Mouse (Mus musculus): ENCODE measurements at regions not wholly inside any gene's neighbourhood (a gene's known extent, or its start where the extent isn't known, plus 50 kb on each side); places are given as distances from the start of the nearest gene placed in this dataset.

GRCm38 (mm10) chr8:26868101-26868848 is 108.8 kb upstream of the Zfp703 start:
- no peak for ATAC-seq
- no peak overlapping the region for H3K4me3 ChIP-seq (ENCODE audit: low read depth, low read length)

DNA sequence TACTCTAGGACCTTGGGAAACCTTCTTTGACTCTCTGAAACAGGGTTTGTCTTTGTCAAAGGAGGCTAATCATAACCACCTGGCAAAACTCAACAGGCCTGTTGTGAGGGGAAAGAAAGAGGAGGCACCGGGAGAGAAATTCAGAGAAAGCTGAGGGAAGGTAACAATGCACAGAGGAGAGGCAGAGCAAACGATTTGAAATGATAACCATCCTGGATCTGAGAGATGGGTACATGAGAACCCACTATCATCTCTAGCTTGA is 108.3 kb upstream of the Zfp703 start:
- H3K27me3 ChIP-seq (ENCODE audit: insufficient read depth, low read length), result no peaks in the 10 kb centered on the region
- no peaks in the 10 kb centered on the region; the same call in 1 of the 2 replicates for H3K4me1 ChIP-seq (ENCODE audit: insufficient read depth)
- H3K27ac ChIP-seq (ENCODE audit: low read depth), result no peak overlapping the region
- H3K9me3 ChIP-seq (ENCODE audit: low read length), result peaks cover 9% of the 10 kb centered on the region; the same call in 1 of the 2 replicates
- no peak overlapping the region for H3K4me2 ChIP-seq (ENCODE audit: low read depth, low read length)
- DNase-seq, result no peak
- ATAC-seq, result no peak
- 77% methylated on average over 2 of the region's 2 CpGs for WGBS (ENCODE audit: insufficient replicate concordance)
- no peaks in the 10 kb centered on the region for H3K36me3 ChIP-seq (replicated peaks; ENCODE audit: insufficient read depth, low read length)
- no peak overlapping the region for H3K9ac ChIP-seq (replicated peaks)
- no peak overlapping the region for H3K4me3 ChIP-seq (ENCODE audit: low read depth, low read length)
- no peak for TF ChIP-seq EP300 (IDR thresholded peaks at IDR 0.05; ENCODE audit: low read depth)
- no peak for TF ChIP-seq CTCF (IDR thresholded peaks at IDR 0.05; ENCODE audit: low read depth)

More at GRCm38 (mm10) chr8:26868101-26868848, 108.8 kb upstream of the Zfp703 start:
- no peak for DNase-seq
- H3K27me3 ChIP-seq (ENCODE audit: insufficient read depth, low read length), result no peaks in the 10 kb centered on the region
- H3K4me1 ChIP-seq (ENCODE audit: insufficient read depth), result no peaks in the 10 kb centered on the region; the same call in 1 of the 2 replicates
- peaks cover 9% of the 10 kb centered on the region; the same call in 1 of the 2 replicates for H3K9me3 ChIP-seq (ENCODE audit: low read length)
- no peaks in the 10 kb centered on the region for H3K36me3 ChIP-seq (replicated peaks; ENCODE audit: insufficient read depth, low read length)
- TF ChIP-seq CTCF (IDR thresholded peaks at IDR 0.05; ENCODE audit: low read depth) (no peak), EP300 (IDR thresholded peaks at IDR 0.05; ENCODE audit: low read depth) (no peak)
- no peak overlapping the region for H3K27ac ChIP-seq (ENCODE audit: low read depth)
- H3K4me2 ChIP-seq (ENCODE audit: low read depth, low read length), result no peak overlapping the region
- 69% methylated on average over 6 of the region's 6 CpGs for WGBS (ENCODE audit: insufficient replicate concordance)
- H3K9ac ChIP-seq (replicated peaks), result no peak overlapping the region

- WGBS (ENCODE audit: insufficient replicate concordance), result 73% methylated on average over 7 of the region's 7 CpGs
- TF ChIP-seq EP300 (IDR thresholded peaks at IDR 0.05; ENCODE audit: low read depth) (no peak), CTCF (IDR thresholded peaks at IDR 0.05; ENCODE audit: low read depth) (no peak)
- Histone ChIP-seq H3K4me2 (ENCODE audit: low read depth, low read length) (no peak overlapping the region), H3K9ac (replicated peaks) (no peak overlapping the region), H3K27me3 (ENCODE audit: insufficient read depth, low read length) (no peaks in the 10 kb centered on the region), H3K9me3 (ENCODE audit: low read length) (peaks cover 9% of the 10 kb centered on the region; the same call in 1 of the 2 replicates), H3K4me1 (ENCODE audit: insufficient read depth) (no peaks in the 10 kb centered on the region), H3K4me3 (ENCODE audit: low read depth, low read length) (no peak overlapping the region), H3K27ac (ENCODE audit: low read depth) (no peak overlapping the region), H3K36me3 (replicated peaks; ENCODE audit: insufficient read depth, low read length) (no peaks in the 10 kb centered on the region)
- DNase-seq (no peak), ATAC-seq (no peak)
These were observed 105.3 kb upstream of the Zfp703 start for GRCm38 (mm10) chr8:26871838-26872237.

- ATAC-seq (no peak), DNase-seq (no peak)
- no peak overlapping the region for H3K9ac ChIP-seq (replicated peaks)
- no peaks in the 10 kb centered on the region for H3K27me3 ChIP-seq (ENCODE audit: insufficient read depth, low read length)
- H3K4me3 ChIP-seq (ENCODE audit: low read depth, low read length), result no peak overlapping the region
- peaks cover under 1% of the 10 kb centered on the region; the same call in 1 of the 2 replicates for H3K4me1 ChIP-seq (ENCODE audit: insufficient read depth)
- H3K4me2 ChIP-seq (ENCODE audit: low read depth, low read length), result no peak overlapping the region
- TF ChIP-seq CTCF (IDR thresholded peaks at IDR 0.05; ENCODE audit: low read depth) (no peak), EP300 (IDR thresholded peaks at IDR 0.05; ENCODE audit: low read depth) (no peak)
- no peaks in the 10 kb centered on the region for H3K36me3 ChIP-seq (replicated peaks; ENCODE audit: insufficient read depth, low read length)
- H3K27ac ChIP-seq (ENCODE audit: low read depth), result no peak overlapping the region
- 56% methylated on average over 3 of the region's 3 CpGs for WGBS (ENCODE audit: insufficient replicate concordance)
- peaks cover 9% of the 10 kb centered on the region; the same call in 1 of the 2 replicates for H3K9me3 ChIP-seq (ENCODE audit: low read length)
These were observed 104.7 kb upstream of the Zfp703 start for GRCm38 (mm10) chr8:26872382-26872781.

- Histone ChIP-seq H3K9ac (replicated peaks) (no peak overlapping the region), H3K9me3 (ENCODE audit: low read length) (peaks cover 9% of the 10 kb centered on the region; the same call in 1 of the 2 replicates), H3K27me3 (ENCODE audit: insufficient read depth, low read length) (no peaks in the 10 kb centered on the region), H3K4me1 (ENCODE audit: insufficient read depth) (peaks cover 3% of the 10 kb centered on the region), H3K27ac (ENCODE audit: low read depth) (no peak overlapping the region), H3K36me3 (replicated peaks; ENCODE audit: insufficient read depth, low read length) (no peaks in the 10 kb centered on the region), H3K4me2 (ENCODE audit: low read depth, low read length) (no peak overlapping the region), H3K4me3 (ENCODE audit: low read depth, low read length) (no peak overlapping the region)
- 54% methylated on average over 8 of the region's 8 CpGs for WGBS (ENCODE audit: insufficient replicate concordance)
- no peak for TF ChIP-seq CTCF (IDR thresholded peaks at IDR 0.05; ENCODE audit: low read depth)
- TF ChIP-seq EP300 (IDR thresholded peaks at IDR 0.05; ENCODE audit: low read depth), result no peak
- no peak for ATAC-seq
- DNase-seq, result no peak
These were observed 104.3 kb upstream of the Zfp703 start for GRCm38 (mm10) chr8:26872815-26873214.

DNA sequence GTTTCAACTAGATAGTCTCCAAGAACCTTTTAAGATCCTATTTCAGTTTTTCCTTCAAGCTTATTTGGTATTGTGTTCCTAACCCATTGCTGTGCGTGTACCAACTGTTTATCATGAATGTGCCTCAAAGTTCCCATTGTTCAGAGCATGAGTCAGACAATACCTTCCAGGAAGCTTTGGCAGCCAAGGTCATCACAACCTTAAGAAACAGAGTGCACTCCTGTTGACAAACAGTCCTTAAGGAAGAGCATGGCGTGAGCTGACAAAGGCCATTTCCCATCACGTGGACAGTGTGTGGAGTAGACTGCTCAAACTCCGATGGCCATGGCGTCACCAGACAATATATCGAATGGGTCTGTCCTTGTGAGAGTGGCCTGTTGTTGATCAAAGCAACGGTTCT is 96.9 kb upstream of the Zfp703 start:
- no peak for TF ChIP-seq EP300 (IDR thresholded peaks at IDR 0.05; ENCODE audit: low read depth)
- TF ChIP-seq CTCF (IDR thresholded peaks at IDR 0.05; ENCODE audit: low read depth), result no peak
- H3K4me3 ChIP-seq (ENCODE audit: low read depth, low read length), result no peak overlapping the region
- no peaks in the 10 kb centered on the region for H3K27me3 ChIP-seq (ENCODE audit: insufficient read depth, low read length)
- H3K27ac ChIP-seq (ENCODE audit: low read depth), result no peak overlapping the region
- peaks cover 7% of the 10 kb centered on the region for H3K4me1 ChIP-seq (ENCODE audit: insufficient read depth)
- DNase-seq, result no peak
- no peak overlapping the region for H3K4me2 ChIP-seq (ENCODE audit: low read depth, low read length)
- no peak overlapping the region for H3K9ac ChIP-seq (replicated peaks)
- no peaks in the 10 kb centered on the region for H3K36me3 ChIP-seq (replicated peaks; ENCODE audit: insufficient read depth, low read length)
- WGBS (ENCODE audit: insufficient replicate concordance), result 68% methylated on average over 7 of the region's 7 CpGs
- no peak for ATAC-seq
- H3K9me3 ChIP-seq (ENCODE audit: low read length), result no peaks in the 10 kb centered on the region
